Comparison of ENCODE assay signal across 8 mouse cellular contexts in the genomic region with DNA sequence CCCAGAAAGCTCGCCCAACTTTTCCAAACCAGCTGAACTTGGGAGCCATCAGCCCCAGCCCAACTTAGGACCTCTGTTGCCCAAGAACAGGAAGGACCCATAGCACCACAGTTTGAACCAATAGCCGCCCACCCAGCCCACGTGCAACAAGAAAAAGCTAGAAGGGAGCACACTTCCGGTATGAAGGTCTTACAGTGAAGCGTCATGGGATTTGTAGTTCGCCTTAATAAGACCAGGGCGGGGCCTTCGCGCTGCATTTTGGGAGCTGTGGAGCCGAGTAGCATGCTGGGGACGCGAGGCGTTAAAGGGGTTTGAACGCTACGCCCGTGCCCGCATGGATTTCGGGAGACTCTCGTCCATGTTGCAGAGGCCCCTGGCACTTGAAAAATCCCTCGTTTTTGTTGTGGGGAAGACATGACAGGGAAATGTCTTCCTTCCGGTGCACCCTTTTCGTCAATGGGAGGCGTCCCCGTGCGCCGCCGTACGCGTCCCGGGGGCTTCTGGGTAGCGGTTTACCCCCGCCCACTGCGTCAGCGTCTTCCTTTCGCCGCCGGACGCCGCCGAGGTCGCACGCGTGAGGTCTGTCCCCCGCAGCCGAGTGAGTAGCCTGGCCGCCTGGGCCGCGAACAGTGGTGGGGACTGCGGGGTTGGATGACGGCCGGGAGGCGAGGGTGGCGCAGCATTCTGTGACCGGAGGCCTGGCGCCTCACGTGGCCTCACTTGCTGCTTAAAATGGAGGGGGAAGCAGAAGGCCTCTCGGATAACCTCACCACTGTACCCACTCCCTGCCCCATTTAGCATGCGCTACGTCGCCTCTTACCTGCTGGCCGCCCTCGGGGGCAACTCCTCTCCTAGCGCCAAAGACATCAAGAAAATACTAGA. TPM values are rescaled to one million over a fixed set of nuclear protein-coding genes. Genes with fewer than 3 reads are reported as not detected.
DNase-seq lines count a peak whose midpoint lies in the region; ATAC-seq and TF ChIP-seq lines count a peak whose summit lies in the region.

A gene (plus strand): TSS at position 261 of the 882 bp plus-strand sequence.

- H3K27me3 ChIP-seq in G1E (ENCODE audit: insufficient read depth, low read length): no peaks in the 10 kb centered on the region
- no peaks in the 10 kb centered on the region for H3K27me3 ChIP-seq in forebrain, postnatal 0 days (ENCODE audit: insufficient read depth, low read length)
- H3K27me3 ChIP-seq in lung, embryonic 16.5 days (ENCODE audit: control insufficient read depth, insufficient read depth, low read depth, low read length): no peaks in the 10 kb centered on the region

- peak within 1 kb of the TSS; percentile 66 for H3K4me2 ChIP-seq in forebrain, postnatal 0 days (ENCODE audit: low read depth)
- peak within 1 kb of the TSS; percentile 84 for H3K4me2 ChIP-seq in lung, embryonic 16.5 days (ENCODE audit: low read depth, low read length)

- no peaks in the 10 kb centered on the region for H3K9me3 ChIP-seq in G1E (replicated peaks)
- no peaks in the 10 kb centered on the region for H3K9me3 ChIP-seq in forebrain, postnatal 0 days (ENCODE audit: low read length)
- no peaks in the 10 kb centered on the region for H3K9me3 ChIP-seq in lung, embryonic 16.5 days (ENCODE audit: control insufficient read depth, low read length)

- H3K27ac ChIP-seq in forebrain, postnatal 0 days (ENCODE audit: low read depth, low read length): peak within 1 kb of the TSS; percentile 88
- peak within 1 kb of the TSS; percentile 91 for H3K27ac ChIP-seq in lung, embryonic 16.5 days (ENCODE audit: low read length)

- no peak for TF ChIP-seq CTCF in G1E (IDR thresholded peaks at IDR 0.05; ENCODE audit: low read depth, low read length)
- peak; percentile 33 for TF ChIP-seq CTCF in forebrain, postnatal 0 days (IDR thresholded peaks at IDR 0.05; ENCODE audit: low read depth)

- peak; percentile 92 for DNase-seq in G1E (ENCODE audit: low spot score)
- DNase-seq in cerebellum, adult 18-20 months: peak; percentile 94 to 96
- peak; percentile 95 for DNase-seq in forebrain, postnatal 0 days
- peak; percentile 94 for DNase-seq in heart, postnatal 4 days
- DNase-seq in layer of hippocampus, adult 9-10 months (ENCODE audit: low spot score): peak; percentile 92
- DNase-seq in ovary, postnatal 10 days (ENCODE audit: low spot score): peak; percentile 87
- DNase-seq in thymus, postnatal 10 days (ENCODE audit: low spot score in 2 of 2): peak; percentile 88

- H3K4me1 ChIP-seq in G1E (ENCODE audit: insufficient read depth, low read depth, low read length): peaks cover 67% of the 10 kb centered on the region
- H3K4me1 ChIP-seq in forebrain, postnatal 0 days (ENCODE audit: insufficient read depth): peaks cover 11% of the 10 kb centered on the region; the same call in 1 of the 2 replicates
- peaks cover 27% of the 10 kb centered on the region for H3K4me1 ChIP-seq in lung, embryonic 16.5 days (replicated peaks; ENCODE audit: control insufficient read depth, insufficient read depth, low read length)

- peaks cover 52% of the 10 kb centered on the region for H3K36me3 ChIP-seq in G1E (replicated peaks)
- peaks cover 32% of the 10 kb centered on the region for H3K36me3 ChIP-seq in forebrain, postnatal 0 days (ENCODE audit: insufficient read depth)
- peaks cover 22% of the 10 kb centered on the region for H3K36me3 ChIP-seq in lung, embryonic 16.5 days (ENCODE audit: control insufficient read depth, insufficient read depth, low read length)

- ATAC-seq in G1E (ENCODE audit: extremely low read depth, insufficient number of reproducible peaks, low FRiP score, poor library complexity, severe bottlenecking): peak; percentile 85
- ATAC-seq in forebrain, postnatal 0 days: peak; percentile 96
- ATAC-seq in lung, embryonic 16.5 days (ENCODE audit: low read depth): peak; percentile 92

- 1% methylated on average over 63 of the region's 63 CpGs for WGBS in forebrain, postnatal 0 days
- WGBS in lung, embryonic 16.5 days: 0% methylated on average over 63 of the region's 63 CpGs

- peak within 1 kb of the TSS; percentile 81 for H3K4me3 ChIP-seq in G1E (ENCODE audit: low read depth, low read length)
- H3K4me3 ChIP-seq in forebrain, postnatal 0 days (ENCODE audit: low read depth, low read length): peak within 1 kb of the TSS; percentile 66
- peak within 1 kb of the TSS; percentile 73 for H3K4me3 ChIP-seq in lung, embryonic 16.5 days (ENCODE audit: low read length)

- peak within 1 kb of the TSS; percentile 78 for H3K9ac ChIP-seq in forebrain, postnatal 0 days
- peak within 1 kb of the TSS; percentile 88 for H3K9ac ChIP-seq in lung, embryonic 16.5 days (ENCODE audit: low read length)

RNA-seq across cellular contexts. Expression of the gene that starts here (rescaled TPM):
- total RNA-seq in G1E (2014; fragmentation: Nextera tagmentation): 939 and 1,045 TPM in 2 replicates
- 1,867 and 2,370 TPM in 2 replicates for total RNA-seq in G1E (2017)
- polyA plus RNA-seq in G1E (2012): 5,272 and 6,746 TPM in 2 replicates
- total RNA-seq in forebrain, postnatal 0 days (2014; rRNA removed): 312 and 427 TPM in 2 replicates
- 868 and 1,034 TPM in 2 replicates for polyA plus RNA-seq in forebrain, postnatal 0 days (2015; fragmentation: Nextera tagmentation; extraction: Ambion mirVana)
- 1,000 to 10,000 TPM; 1,146 to 1,184 TPM for total RNA-seq in heart, postnatal 4 days (2021)
- 1,124 and 1,266 TPM in 2 replicates for polyA plus RNA-seq in lung, embryonic 16.5 days (2015; fragmentation: Nextera tagmentation; extraction: Ambion mirVana)

Comparison
In these comparisons a context has a peak if more than half of its experiments do, and no peak if none do; other contexts are left out.
1. Peak in every context shown above with its lines: DNase-seq, ATAC-seq, H3K4me3 ChIP-seq and H3K27ac ChIP-seq.